15 mouse cellular contexts compared by ENCODE assay signal in the genomic region with DNA sequence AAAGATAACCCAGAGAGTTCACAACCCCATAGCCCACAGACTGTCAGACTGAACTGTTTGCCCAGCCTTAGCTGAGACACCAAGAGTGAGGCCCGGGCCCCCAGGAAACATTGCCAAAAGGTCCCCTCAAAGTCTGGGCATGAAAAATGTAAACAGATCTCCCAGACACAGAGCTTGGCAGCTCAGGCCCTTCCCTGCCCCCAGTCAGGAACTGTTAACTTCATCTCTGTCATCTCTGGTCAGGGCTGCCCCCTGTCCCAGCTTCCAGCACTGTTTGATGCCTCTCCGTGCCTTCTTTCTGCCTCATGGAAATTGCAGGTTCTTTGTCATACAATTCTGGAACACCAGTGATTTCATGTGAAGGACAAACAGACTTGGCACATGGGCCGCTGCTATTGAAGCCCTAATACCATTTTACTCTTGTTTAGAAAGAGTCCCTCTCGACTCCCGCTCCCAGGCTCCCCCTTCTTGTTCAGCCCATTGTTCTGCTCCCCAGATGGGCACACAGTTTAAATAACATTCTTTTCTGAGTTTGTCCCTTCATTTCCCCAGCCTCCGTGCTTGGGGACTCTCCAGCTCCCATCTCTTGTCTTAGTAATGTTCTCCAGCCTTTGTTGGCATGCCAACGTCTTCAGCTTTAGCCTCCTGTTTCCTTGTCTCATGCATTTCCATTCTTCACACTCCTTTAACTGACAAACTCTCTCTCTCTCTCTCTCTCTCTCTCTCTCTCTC.
DNase-seq lines count a peak whose midpoint lies in the region; ATAC-seq and TF ChIP-seq lines count a peak whose summit lies in the region.
"Had no signal": no experiment of that assay in that cellular context is flagged by ENCODE, and none has a peak within 500 bp of the region (broad histone marks: within the 10 kb centered on the region; RNA-seq: fewer than 3 reads in every experiment).

No protein-coding gene starts in this region.

- no peak for DNase-seq in layer of hippocampus, adult 2 months (ENCODE audit: low spot score in 2 of 2)
- DNase-seq in layer of hippocampus, adult 11-12 months (ENCODE audit: low spot score), result no peak
- peak; percentile 28 for DNase-seq in Muller cell, postnatal 12 days (ENCODE audit: inconsistent ontology term)
- DNase-seq in embryonic facial prominence, embryonic 14.5 days (ENCODE audit: low spot score), result no peak
- no peak for DNase-seq in midbrain, embryonic 10.5 days (ENCODE audit: low spot score)
- no peak for DNase-seq in adrenal gland, postnatal 25 days
- no peak for DNase-seq in kidney, postnatal 36 days
- DNase-seq in urinary bladder, postnatal 25 days (ENCODE audit: low spot score), result no peak
- DNase-seq: cerebellum, adult 9-11 months; heart, adult 18-20 months; kidney, adult 18-20 months; layer of hippocampus, adult 9-11 months had no signal

- H3K27me3 ChIP-seq in embryonic facial prominence, embryonic 14.5 days (replicated peaks; ENCODE audit: control insufficient read depth, insufficient read depth, low read length), result no peaks in the 10 kb centered on the region
- H3K27me3 ChIP-seq in midbrain, embryonic 10.5 days (ENCODE audit: low read depth, poor library complexity, severe bottlenecking), result no peaks in the 10 kb centered on the region
- H3K27me3 ChIP-seq: embryonic facial prominence, embryonic 12.5 days; liver, embryonic 15.5 days; neural tube, embryonic 13.5 days had no signal

- 49% methylated on average over 7 of the region's 7 CpGs for WGBS in embryonic facial prominence, embryonic 14.5 days
- 49% methylated on average over 7 of the region's 7 CpGs for WGBS in midbrain, embryonic 10.5 days

- no peaks in the 10 kb centered on the region for H3K36me3 ChIP-seq in embryonic facial prominence, embryonic 14.5 days (ENCODE audit: control insufficient read depth, insufficient read depth, low read length)
- H3K36me3 ChIP-seq in midbrain, embryonic 10.5 days, result no peaks in the 10 kb centered on the region
- H3K36me3 ChIP-seq: embryonic facial prominence, embryonic 12.5 days; liver, embryonic 15.5 days; neural tube, embryonic 13.5 days had no signal

- 0 out of 2 replicates have a peak, but pooled peaks cover 4% of the 10 kb centered on the region for H3K9me3 ChIP-seq in embryonic facial prominence, embryonic 14.5 days (ENCODE audit: control insufficient read depth, low read length)
- no peaks in the 10 kb centered on the region for H3K9me3 ChIP-seq in midbrain, embryonic 10.5 days (replicated peaks)
- H3K9me3 ChIP-seq: embryonic facial prominence, embryonic 12.5 days; liver, embryonic 15.5 days; neural tube, embryonic 13.5 days had no signal

- H3K4me3 ChIP-seq in layer of hippocampus, adult 2 months, result no peak overlapping the region
- H3K4me3 ChIP-seq in embryonic facial prominence, embryonic 14.5 days (ENCODE audit: low read depth, low read length), result no peak overlapping the region
- no peak overlapping the region for H3K4me3 ChIP-seq in midbrain, embryonic 10.5 days
- H3K4me3 ChIP-seq: embryonic facial prominence, embryonic 12.5 days; liver, embryonic 15.5 days; neural tube, embryonic 13.5 days had no signal

- peaks cover 7% of the 10 kb centered on the region for H3K4me1 ChIP-seq in embryonic facial prominence, embryonic 14.5 days (ENCODE audit: control insufficient read depth, insufficient read depth, low read length)
- H3K4me1 ChIP-seq in midbrain, embryonic 10.5 days, result peaks cover 19% of the 10 kb centered on the region
- H3K4me1 ChIP-seq: embryonic facial prominence, embryonic 12.5 days; liver, embryonic 15.5 days had no signal

- H3K4me2 ChIP-seq in embryonic facial prominence, embryonic 14.5 days (ENCODE audit: low read depth, low read length), result no peak overlapping the region
- H3K4me2 ChIP-seq: embryonic facial prominence, embryonic 12.5 days; liver, embryonic 15.5 days; neural tube, embryonic 13.5 days had no signal

- TF ChIP-seq CTCF in layer of hippocampus, adult 2 months (conservative IDR thresholded peaks at IDR 0.05), result no peak

- no peak overlapping the region for H3K9ac ChIP-seq in embryonic facial prominence, embryonic 14.5 days (ENCODE audit: low read depth, low read length)
- H3K9ac ChIP-seq: embryonic facial prominence, embryonic 12.5 days; liver, embryonic 15.5 days; neural tube, embryonic 13.5 days had no signal

- H3K27ac ChIP-seq in layer of hippocampus, adult 2 months, result peak overlapping the region; percentile 84
- H3K27ac ChIP-seq in embryonic facial prominence, embryonic 14.5 days (replicated peaks; ENCODE audit: low read depth, low read length), result no peak overlapping the region
- H3K27ac ChIP-seq in midbrain, embryonic 10.5 days (replicated peaks), result peak overlapping the region; percentile 71
- H3K27ac ChIP-seq: embryonic facial prominence, embryonic 12.5 days; liver, embryonic 15.5 days; neural tube, embryonic 13.5 days had no signal

- 0 out of 2 replicates have a peak, but pooled peaks have one; percentile 26 for ATAC-seq in embryonic facial prominence, embryonic 14.5 days (ENCODE audit: low read depth)
